Mouse (Mus musculus) midbrain, embryonic 10.5 days (tissue): Measurements from ENCODE around the gene Ankdd1b. TPM values are rescaled to one million over a fixed set of nuclear protein-coding genes. Genes with fewer than 3 reads are reported as not detected.
A peak's percentile ranks its signal among the peaks of the same experiment; 100 is the strongest.

Experiments used
- DNase-seq: peaks from one replicate; pipeline ENCODE4 v3.0.0-alpha.2; 2017; ENCODE audit warnings: low spot score
- H3K27ac ChIP-seq: fragments of 300-500 bp; sonication (generic); replicated peaks from 2 replicates; pipeline ENCODE4 v1.5.1; 2016; ENCODE audit warnings: mild to moderate bottlenecking
- H3K27me3 ChIP-seq: fragments of 300-500 bp; sonication (generic); 2 replicates; pipeline ENCODE4 v1.6.1; 2016; ENCODE audit warnings: low read depth, mild to moderate bottlenecking; ENCODE audit not compliant: poor library complexity, severe bottlenecking
- H3K36me3 ChIP-seq: fragments of 300-500 bp; sonication (generic); 2 replicates; pipeline ENCODE4 v1.6.1; 2016; ENCODE audit warnings: mild to moderate bottlenecking, moderate library complexity
- H3K4me1 ChIP-seq: fragments of 300-500 bp; sonication (generic); 2 replicates; pipeline ENCODE4 v1.6.1; 2016
- H3K4me3 ChIP-seq: fragments of 300-500 bp; sonication (generic); 2 replicates; pipeline ENCODE4 v1.5.1; 2016; ENCODE audit warnings: mild to moderate bottlenecking, moderate library complexity
- H3K9me3 ChIP-seq: fragments of 300-500 bp; sonication (generic); replicated peaks from 2 replicates; pipeline ENCODE4 v1.6.1; 2016; ENCODE audit warnings: mild to moderate bottlenecking
- WGBS: fragments of 180-500 bp; shearing (Covaris S2); methylation state at CpG from one replicate; pipeline ENCODE4 v1.1.7; 2016; 5-methylcytosine and 5-hydroxymethylcytosine counted together
- polyA plus RNA-seq: library from polyadenylated mRNA; unstranded; fragments of >200 nt; fragmentation: Nextera tagmentation; extraction: Ambion mirVana; gene quantifications from 2 replicates; pipeline ENCODE4 v1.2.1, GENCODE M21; 2016

Gene Ankdd1b
- polyA plus RNA-seq, 1 experiment from 2014 or later = not detected

DNA sequence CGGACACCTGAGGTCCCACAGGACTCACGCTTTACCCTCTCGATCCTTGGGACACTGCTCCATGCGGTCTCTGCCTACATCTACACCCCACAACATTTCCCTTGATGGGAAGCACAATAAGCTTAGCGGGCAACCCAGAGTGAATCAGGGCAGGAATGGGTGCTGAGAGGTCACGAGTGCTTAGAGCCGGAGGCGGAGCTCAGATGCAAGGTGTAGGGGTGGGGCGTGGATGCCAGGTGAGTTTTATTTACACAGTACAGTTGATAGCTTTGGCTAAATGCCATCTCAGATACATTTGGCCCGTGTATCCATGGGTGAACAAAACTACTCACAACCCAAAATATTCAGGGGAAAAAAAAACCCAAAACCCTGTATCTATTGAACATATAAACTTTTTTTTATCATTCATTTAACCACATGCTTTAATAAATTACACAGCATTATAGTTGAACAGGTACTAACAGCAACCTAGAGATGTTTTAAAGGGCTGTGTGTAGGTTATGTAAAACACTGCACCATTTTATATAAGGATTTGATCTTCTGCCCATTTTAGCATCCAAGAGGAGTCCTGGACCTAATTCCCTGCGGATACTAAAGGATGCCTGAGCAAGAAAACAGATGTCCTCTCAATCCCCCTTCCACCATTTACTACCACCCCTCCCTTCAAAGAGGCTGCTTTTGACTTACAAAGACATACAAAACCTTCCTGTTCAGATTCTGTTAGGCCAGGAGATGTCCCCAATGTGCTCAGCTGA is 19.4 kb downstream of the Ankdd1b start:
- Histone ChIP-seq H3K27ac (no peak overlapping the region), H3K4me1 (no peaks in the 10 kb centered on the region), H3K36me3 (no peaks in the 10 kb centered on the region), H3K27me3 (no peaks in the 10 kb centered on the region), H3K4me3 (no peak overlapping the region), H3K9me3 (no peaks in the 10 kb centered on the region)
- DNase-seq = no peak
- WGBS = 93% methylated on average over 11 of the region's 11 CpGs

DNA sequence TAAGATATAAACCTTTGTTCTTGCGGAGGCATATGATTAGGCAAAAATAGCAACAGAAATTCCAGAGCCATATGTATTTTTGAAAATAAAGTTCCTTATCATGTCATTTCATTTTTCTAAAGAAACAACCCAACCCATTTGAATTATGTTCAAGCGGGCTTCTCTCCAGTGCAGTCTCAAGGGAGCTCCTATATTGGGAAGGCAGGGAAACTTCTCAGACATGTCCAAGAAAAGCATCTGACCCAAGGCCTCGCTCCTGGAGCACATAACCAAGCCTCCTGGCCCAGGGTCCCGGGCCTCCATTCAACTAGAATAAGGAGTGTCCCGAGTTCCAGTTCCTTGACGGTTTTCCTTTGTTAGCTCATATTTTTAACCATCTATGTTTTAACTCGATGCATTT is 20.1 kb downstream of the Ankdd1b start:
- WGBS = 92% methylated on average over 7 of the region's 7 CpGs
- H3K27me3 ChIP-seq = no peaks in the 10 kb centered on the region
- no peak overlapping the region for H3K4me3 ChIP-seq
- no peak for DNase-seq
- no peaks in the 10 kb centered on the region for H3K9me3 ChIP-seq
- no peaks in the 10 kb centered on the region for H3K4me1 ChIP-seq
- no peaks in the 10 kb centered on the region for H3K36me3 ChIP-seq
- H3K27ac ChIP-seq = no peak overlapping the region

DNA sequence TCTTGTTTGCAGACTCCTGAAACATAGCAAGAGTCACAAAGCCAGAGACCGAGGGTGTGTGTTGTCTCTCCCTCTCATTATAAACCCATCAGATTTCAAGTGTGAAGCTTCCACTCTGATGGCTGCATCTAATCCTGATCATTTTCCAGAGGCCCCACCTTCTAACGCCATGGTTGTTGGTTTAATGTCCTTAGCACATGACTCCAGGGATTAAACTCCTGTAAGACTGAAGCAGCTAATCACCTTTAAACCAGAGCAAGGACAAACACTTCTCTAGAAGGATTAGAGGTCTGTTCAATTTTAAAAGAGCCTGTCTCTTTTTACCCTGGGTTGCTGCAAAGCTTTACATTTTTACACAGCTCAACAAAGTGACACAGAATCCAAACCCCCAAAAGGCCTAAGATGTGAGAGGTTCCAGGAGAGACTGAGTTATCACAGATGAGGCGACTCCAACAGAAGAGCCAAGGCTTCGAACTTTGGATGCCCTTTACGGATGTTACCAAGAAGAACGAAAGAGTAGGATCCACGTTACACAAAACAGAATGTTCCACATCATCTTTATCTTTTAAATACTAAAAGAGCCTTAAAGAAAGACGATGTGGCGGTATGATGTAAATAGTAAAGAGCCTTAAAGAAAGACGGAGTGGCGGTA is 20.7 kb downstream of the Ankdd1b start:
- Histone ChIP-seq H3K9me3 (no peaks in the 10 kb centered on the region), H3K36me3 (no peaks in the 10 kb centered on the region), H3K4me3 (no peak overlapping the region), H3K27ac (no peak overlapping the region), H3K27me3 (no peaks in the 10 kb centered on the region), H3K4me1 (no peaks in the 10 kb centered on the region)
- WGBS = 82% methylated on average over 11 of the region's 11 CpGs
- no peak for DNase-seq

DNA sequence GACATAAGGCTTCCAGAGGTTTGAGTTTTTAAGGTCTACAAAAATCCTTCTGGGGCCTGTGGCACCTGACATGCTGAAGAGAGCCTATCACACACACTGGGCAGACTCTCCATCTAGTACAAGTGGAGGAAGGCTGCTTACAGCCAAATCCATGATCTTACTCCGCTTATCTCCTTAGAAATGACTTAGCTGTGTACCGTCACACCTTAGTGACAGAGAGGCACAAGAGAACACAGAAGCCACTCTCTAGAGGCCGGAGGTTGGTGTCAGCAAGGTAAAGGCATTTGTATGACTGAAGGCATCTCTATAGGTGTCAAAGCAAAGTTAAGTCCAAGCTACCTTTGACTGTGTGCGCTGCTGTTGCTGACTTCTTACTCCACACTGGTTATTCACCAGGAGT is 30.6 kb downstream of the Ankdd1b start:
- no peak for DNase-seq
- no peaks in the 10 kb centered on the region for H3K27me3 ChIP-seq
- WGBS = 93% methylated on average over 4 of the region's 4 CpGs
- H3K4me3 ChIP-seq = no peak overlapping the region
- no peaks in the 10 kb centered on the region for H3K9me3 ChIP-seq
- no peak overlapping the region for H3K27ac ChIP-seq
- H3K4me1 ChIP-seq = peaks cover 8% of the 10 kb centered on the region
- H3K36me3 ChIP-seq = no peaks in the 10 kb centered on the region

DNA sequence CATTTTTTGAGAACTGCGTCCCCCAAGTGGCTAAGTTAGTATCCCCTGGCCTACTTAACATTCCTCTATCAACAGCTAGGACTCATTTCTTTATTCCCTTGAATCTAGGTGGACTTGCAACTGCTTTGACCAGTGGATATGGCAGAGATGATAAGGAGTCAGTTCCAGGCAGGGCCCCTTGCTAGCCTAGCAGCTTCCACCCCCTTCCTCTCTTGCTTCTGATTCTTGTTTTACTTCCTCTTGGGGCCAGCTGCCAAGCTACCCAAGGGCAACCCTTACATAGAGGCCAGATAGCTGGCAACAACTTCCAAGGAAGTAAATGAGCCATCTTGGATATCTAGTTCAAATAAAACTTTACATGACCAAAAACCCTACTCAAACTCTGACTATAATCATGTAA is 34.1 kb downstream of the Ankdd1b start:
- H3K4me3 ChIP-seq = no peak overlapping the region
- WGBS = 89% methylated on average over 1 of the region's 1 CpGs
- no peak overlapping the region for H3K27ac ChIP-seq
- no peaks in the 10 kb centered on the region for H3K36me3 ChIP-seq
- no peak for DNase-seq
- H3K9me3 ChIP-seq = no peaks in the 10 kb centered on the region
- peaks cover 20% of the 10 kb centered on the region for H3K4me1 ChIP-seq
- no peaks in the 10 kb centered on the region for H3K27me3 ChIP-seq

DNA sequence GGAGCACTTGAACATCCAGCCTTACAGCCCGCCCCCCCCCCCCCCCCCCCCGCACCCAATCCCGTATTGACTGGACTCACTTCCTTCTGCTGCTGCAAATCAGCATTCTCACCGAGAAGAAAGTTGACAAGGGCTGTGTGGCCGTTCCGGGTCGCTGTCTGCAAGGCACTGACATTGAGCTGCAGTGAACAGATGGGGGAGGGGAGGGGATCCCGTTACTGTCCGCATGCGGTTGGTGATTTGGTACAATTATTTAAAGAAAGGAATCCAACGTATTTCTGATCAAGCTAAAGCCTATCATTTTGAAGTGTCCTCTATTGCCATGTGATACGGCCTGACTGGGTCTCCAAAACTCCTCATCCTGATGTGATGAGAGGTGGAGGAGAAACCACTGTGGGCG is 35.2 kb downstream of the Ankdd1b start:
- Histone ChIP-seq H3K27ac (0 out of 2 replicates have a peak overlapping the region, but pooled peaks have one; percentile 6), H3K27me3 (no peaks in the 10 kb centered on the region), H3K4me3 (no peak overlapping the region), H3K4me1 (peaks cover 20% of the 10 kb centered on the region), H3K9me3 (no peaks in the 10 kb centered on the region), H3K36me3 (no peaks in the 10 kb centered on the region)
- peak; percentile 21 for DNase-seq
- 44% methylated on average over 13 of the region's 13 CpGs for WGBS

DNA sequence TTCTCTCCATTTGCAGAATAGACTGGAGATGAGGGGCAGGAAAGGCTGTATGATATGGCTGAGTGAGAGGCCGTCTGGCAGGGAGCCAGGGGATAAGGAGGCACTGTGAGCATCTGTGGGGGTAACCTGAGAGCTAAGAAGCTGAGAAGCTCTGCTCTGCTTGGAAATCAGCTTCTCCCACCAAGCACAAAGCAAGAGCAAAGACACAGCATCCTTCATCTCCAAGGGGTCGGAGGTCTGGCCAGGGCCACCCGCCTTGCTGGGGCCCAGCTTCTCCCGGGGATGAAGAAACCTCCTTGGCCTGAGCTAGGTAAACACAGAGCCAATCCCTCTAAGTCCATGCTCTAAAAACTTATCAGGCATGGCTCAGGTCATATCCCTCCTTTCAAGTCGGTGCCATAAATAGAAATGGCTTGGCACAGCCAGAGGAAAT is 36.1 kb downstream of the Ankdd1b start:
- Histone ChIP-seq H3K4me1 (peaks cover 20% of the 10 kb centered on the region), H3K9me3 (no peaks in the 10 kb centered on the region), H3K4me3 (no peak overlapping the region), H3K36me3 (no peaks in the 10 kb centered on the region), H3K27me3 (no peaks in the 10 kb centered on the region), H3K27ac (no peak overlapping the region)
- DNase-seq = no peak
- WGBS = 62% methylated on average over 5 of the region's 5 CpGs

DNA sequence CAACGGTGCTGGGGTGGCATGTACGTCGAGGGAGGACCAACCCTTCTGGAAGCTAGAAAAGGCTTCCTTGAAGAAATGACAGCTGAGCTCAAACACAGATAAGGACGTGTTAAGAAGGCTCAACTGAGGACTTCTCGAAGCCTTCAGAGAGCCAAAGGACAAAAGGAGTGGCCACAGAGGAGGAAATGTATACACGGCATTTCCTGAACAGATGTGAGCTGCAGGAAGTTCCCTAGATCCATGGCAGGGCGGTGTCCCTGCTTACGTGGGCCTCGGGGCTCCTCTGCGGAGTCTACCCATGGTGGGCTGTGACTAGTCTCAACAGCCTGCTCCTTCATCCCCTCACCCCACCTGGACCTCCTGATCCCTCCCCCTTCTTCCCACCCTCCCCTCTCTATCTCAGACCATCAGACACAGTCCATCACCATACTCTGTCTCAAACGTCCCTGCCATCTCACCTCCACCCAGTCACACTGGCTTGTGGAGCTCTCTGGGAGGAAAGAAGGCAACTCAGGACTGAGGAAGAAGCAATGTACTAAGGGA is 37.3 kb downstream of the Ankdd1b start:
- Histone ChIP-seq H3K4me1 (peaks cover 20% of the 10 kb centered on the region), H3K9me3 (no peaks in the 10 kb centered on the region), H3K27me3 (no peaks in the 10 kb centered on the region), H3K27ac (no peak overlapping the region), H3K36me3 (no peaks in the 10 kb centered on the region), H3K4me3 (no peak overlapping the region)
- WGBS = 84% methylated on average over 11 of the region's 11 CpGs
- DNase-seq = no peak

DNA sequence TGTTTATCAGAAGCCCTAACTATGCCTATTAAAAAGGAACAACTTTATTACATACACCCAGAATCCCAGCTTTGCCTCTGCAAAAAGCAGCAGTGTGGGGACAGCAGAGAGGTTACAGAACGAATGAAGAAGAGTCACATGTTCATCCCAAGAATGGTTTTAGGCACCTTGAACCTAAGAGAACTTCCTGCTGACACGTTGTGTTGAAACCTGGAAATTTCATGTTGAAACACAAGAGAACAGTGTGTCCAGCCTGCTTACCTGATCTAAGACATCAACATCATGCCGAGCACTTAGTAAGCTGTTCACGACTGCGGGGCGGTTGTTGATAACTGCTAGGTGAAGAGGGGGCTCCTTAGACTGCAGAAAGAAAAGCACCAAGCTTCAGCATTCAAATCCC is 38.0 kb downstream of the Ankdd1b start:
- Histone ChIP-seq H3K9me3 (no peaks in the 10 kb centered on the region), H3K36me3 (no peaks in the 10 kb centered on the region), H3K27me3 (no peaks in the 10 kb centered on the region), H3K4me3 (no peak overlapping the region), H3K27ac (no peak overlapping the region), H3K4me1 (peaks cover 20% of the 10 kb centered on the region)
- no peak for DNase-seq
- 90% methylated on average over 6 of the region's 6 CpGs for WGBS

DNA sequence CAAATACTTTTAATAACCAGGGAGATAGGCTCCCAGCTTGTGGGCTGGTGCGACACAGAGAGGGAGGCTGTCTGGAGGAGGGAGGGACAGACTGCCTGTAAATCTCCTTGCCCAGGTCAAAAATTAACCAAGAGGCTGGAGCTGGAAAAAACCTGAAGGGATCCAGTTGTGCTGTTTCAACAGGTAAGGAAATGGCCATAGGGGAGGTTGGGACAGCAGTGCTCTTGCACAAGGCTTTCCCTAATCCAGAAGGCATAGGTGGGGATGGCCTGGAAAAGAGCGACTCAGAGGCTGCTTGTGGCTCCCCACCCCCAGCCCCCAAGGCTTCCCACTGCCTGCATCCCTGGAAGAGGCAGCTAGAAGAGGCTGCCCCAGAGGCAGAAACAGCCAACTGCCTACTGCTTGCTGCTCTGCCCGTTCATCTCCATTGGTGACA is 38.6 kb downstream of the Ankdd1b start:
- no peak for DNase-seq
- Histone ChIP-seq H3K36me3 (no peaks in the 10 kb centered on the region), H3K27me3 (no peaks in the 10 kb centered on the region), H3K4me3 (no peak overlapping the region), H3K27ac (no peak overlapping the region), H3K4me1 (peaks cover 20% of the 10 kb centered on the region), H3K9me3 (no peaks in the 10 kb centered on the region)
- WGBS = 62% methylated on average over 3 of the region's 3 CpGs

DNA sequence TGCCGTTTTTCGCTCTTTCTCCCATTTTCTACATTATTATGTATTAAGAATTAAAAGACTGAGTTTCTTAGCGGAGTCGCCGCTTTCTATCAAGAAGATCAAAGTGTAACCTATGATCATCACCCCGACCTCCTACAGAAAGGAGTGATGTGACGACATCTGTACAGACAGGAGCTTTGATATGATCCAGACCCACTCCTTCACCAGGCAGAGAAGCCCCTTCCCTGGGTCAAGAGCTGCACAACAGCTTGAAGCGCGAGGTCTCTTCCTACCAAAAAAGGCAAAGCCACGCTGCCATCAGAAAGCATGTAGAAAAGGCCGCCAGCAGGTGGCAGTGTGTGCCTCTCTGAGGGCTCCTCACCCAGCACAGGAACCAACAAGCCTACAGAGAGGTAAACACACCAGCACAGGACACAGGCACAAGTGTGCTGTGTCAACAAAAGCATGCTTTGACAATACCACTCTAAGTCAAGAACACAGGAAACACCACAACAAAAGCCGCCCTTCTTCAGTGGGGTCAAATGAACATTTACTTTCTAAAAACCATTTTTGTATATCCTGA is 39.3 kb downstream of the Ankdd1b start:
- no peak overlapping the region for H3K27ac ChIP-seq
- no peaks in the 10 kb centered on the region for H3K27me3 ChIP-seq
- H3K9me3 ChIP-seq = no peaks in the 10 kb centered on the region
- H3K4me3 ChIP-seq = no peak overlapping the region
- H3K36me3 ChIP-seq = no peaks in the 10 kb centered on the region
- peak; percentile 85 for DNase-seq
- 39% methylated on average over 12 of the region's 12 CpGs for WGBS
- peaks cover 20% of the 10 kb centered on the region for H3K4me1 ChIP-seq

DNA sequence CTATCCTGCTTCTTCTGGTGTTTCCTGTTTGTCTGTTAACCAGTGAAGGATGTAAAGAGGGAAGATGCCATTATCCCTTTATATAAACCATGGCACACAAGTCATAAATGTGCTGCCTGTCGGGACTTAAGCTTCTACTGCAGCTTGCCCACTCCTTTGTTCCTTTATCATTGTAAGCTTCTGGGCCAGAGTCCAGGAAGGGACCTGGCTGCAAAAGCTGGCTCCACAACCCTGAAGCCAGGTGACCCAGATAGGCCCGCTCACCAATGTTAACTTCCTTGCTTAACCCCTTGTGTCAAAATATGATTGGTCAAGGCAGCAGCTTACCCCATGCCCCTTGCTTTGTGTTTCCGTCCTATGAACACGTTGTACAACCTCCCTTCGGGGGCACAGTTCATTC is 42.5 kb downstream of the Ankdd1b start:
- Histone ChIP-seq H3K4me3 (no peak overlapping the region), H3K27ac (no peak overlapping the region), H3K9me3 (no peaks in the 10 kb centered on the region), H3K4me1 (0 out of 2 replicates have a peak, but pooled peaks cover 3% of the 10 kb centered on the region), H3K27me3 (no peaks in the 10 kb centered on the region), H3K36me3 (no peaks in the 10 kb centered on the region)
- WGBS = 82% methylated on average over 5 of the region's 5 CpGs
- no peak for DNase-seq

DNA sequence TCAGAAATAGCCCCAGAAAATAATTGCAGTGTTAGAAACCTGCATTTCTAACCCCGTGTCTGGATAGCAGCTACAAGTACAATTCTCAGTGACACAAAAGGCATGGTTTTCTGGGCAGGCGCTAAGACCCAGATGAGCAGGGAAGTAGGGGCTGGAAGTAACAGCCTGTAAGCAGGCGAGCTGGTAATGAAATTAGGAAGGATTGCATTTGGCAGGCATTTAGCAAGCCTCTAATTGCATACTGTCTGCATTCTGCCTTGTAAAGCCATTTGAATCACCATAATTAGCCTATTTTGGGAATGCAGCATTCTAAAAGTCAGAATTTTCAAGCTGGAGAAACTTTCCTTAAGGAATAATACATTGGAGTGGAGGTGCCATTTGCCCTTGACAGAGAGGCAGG is 45.0 kb downstream of the Ankdd1b start:
- no peak overlapping the region for H3K27ac ChIP-seq
- no peaks in the 10 kb centered on the region for H3K4me1 ChIP-seq
- no peak overlapping the region for H3K4me3 ChIP-seq
- no peaks in the 10 kb centered on the region for H3K36me3 ChIP-seq
- DNase-seq = no peak
- WGBS = 70% methylated on average over 3 of the region's 3 CpGs
- no peaks in the 10 kb centered on the region for H3K27me3 ChIP-seq
- no peaks in the 10 kb centered on the region for H3K9me3 ChIP-seq
